Mouse (Mus musculus): ENCODE measurements around the gene Smarcad1.

DNA sequence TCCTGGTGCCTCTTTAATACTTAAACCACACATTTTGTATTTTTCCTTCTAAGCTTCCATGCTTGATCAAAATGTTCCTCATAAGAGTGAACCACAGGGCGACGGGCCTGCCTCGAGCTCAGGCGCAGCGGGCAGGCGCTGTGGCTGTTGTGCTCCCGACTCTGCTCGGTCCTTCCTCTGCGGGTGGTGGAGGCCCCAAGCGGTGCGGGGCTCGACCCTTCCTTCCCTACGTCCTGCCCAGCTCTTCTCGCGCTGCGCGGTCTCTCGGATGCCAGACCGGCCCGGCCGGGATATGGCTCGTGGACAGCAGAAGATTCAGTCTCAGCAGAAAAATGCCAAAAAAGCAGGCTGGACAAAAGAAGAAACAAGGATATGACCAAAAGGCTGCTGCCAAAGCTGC lies 108.3 kb downstream of the Smarcad1 start:
- TF ChIP-seq CTCF (IDR thresholded peaks at IDR 0.05; ENCODE audit: insufficient read depth, low read depth, low read length) (no peak), POLR2A (IDR thresholded peaks at IDR 0.05; ENCODE audit: insufficient read depth, low read depth, low read length) (no peak)
